Mouse (Mus musculus) forebrain, embryonic 11.5 days (tissue): ENCODE results near the gene Lin28b. TPM values are rescaled to one million over a fixed set of nuclear protein-coding genes. Genes with fewer than 3 reads are reported as not detected.

ENCODE experiments used
- ATAC-seq: fragments of 200-750 bp; cut with Nextera tagmentation; replicated peaks from 2 replicates; pipeline ENCODE4 v1.8.0; 2017; ENCODE audit warnings: moderate TSS enrichment; ENCODE audit not compliant: low FRiP score
- DNase-seq: peaks from one replicate; pipeline ENCODE4 v3.0.0-alpha.2; 2017; ENCODE audit warnings: low spot score
- H3K27ac ChIP-seq: fragments of 300-500 bp; sonication (generic); 2 replicates; pipeline ENCODE4 v1.5.1; 2014; ENCODE audit warnings: low read depth, low read length
- H3K27me3 ChIP-seq: fragments of 300-500 bp; sonication (generic); 2 replicates; pipeline ENCODE4 v1.6.1; 2014; ENCODE audit warnings: mild to moderate bottlenecking, low read length, mixed read lengths; ENCODE audit not compliant: control insufficient read depth, insufficient read depth
- H3K36me3 ChIP-seq: fragments of 300-500 bp; sonication (generic); 2 replicates; pipeline ENCODE4 v1.6.1; 2014; ENCODE audit warnings: mild to moderate bottlenecking, low read length, moderate library complexity, mixed read lengths; ENCODE audit not compliant: control insufficient read depth, insufficient read depth
- H3K4me1 ChIP-seq: fragments of 300-500 bp; sonication (generic); replicated peaks from 2 replicates; pipeline ENCODE4 v1.6.1; 2014; ENCODE audit warnings: low read length, mixed read lengths; ENCODE audit not compliant: control insufficient read depth, insufficient read depth
- H3K4me2 ChIP-seq: fragments of 300-500 bp; sonication (generic); 2 replicates; pipeline ENCODE4 v1.6.1; 2014; ENCODE audit warnings: low read depth, mild to moderate bottlenecking, low read length, moderate library complexity, mixed read lengths; ENCODE audit not compliant: severe bottlenecking
- H3K4me3 ChIP-seq: fragments of 300-500 bp; sonication (generic); 2 replicates; pipeline ENCODE4 v1.5.1; 2014; ENCODE audit warnings: low read depth, low read length
- H3K9ac ChIP-seq: fragments of 300-500 bp; sonication (generic); 2 replicates; pipeline ENCODE4 v1.6.1; 2014; ENCODE audit warnings: low read length
- H3K9me3 ChIP-seq: fragments of 300-500 bp; sonication (generic); 2 replicates; pipeline ENCODE4 v1.6.1; 2016; ENCODE audit warnings: low read length, mixed read lengths; ENCODE audit not compliant: control insufficient read depth
- WGBS: fragments of 180-500 bp; shearing (Covaris S2); extraction: QIAGEN DNeasy Blood & Tissue Kit; methylation state at CpG from one replicate; pipeline ENCODE4 v1.1.7; 2014; 5-methylcytosine and 5-hydroxymethylcytosine counted together
- polyA plus RNA-seq: library from polyadenylated mRNA; unstranded; fragments of >200 nt; fragmentation: Nextera tagmentation; extraction: Ambion mirVana; gene quantifications from 2 replicates; pipeline ENCODE4 v1.2.1, GENCODE M21; 2014

The Lin28b gene
- polyA plus RNA-seq, 1 experiment from 2014 or later = 27.6 TPM

DNA sequence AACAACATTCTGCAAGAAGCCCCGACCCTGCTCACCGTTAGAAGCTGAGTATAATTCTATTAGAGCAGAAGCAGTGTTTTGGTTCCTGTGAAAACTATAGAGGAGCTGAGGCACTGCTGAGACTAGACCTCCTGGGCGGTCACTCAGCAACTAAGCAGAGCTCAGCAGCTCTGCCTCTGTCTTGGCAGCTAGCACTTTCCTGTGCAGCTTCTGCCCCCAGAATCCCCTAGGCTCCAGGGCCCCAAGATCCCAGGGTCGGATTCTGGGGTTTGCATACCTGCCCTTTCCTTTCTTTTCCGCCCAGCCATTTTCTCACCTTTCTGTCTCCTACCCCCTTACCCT, 13.1 kb downstream of the Lin28b start:
- no peaks in the 10 kb centered on the region for H3K9me3 ChIP-seq
- WGBS = 2% methylated on average over 5 of the region's 5 CpGs
- peak overlapping the region; percentile 53; the same call in 1 of the 2 replicates for H3K4me2 ChIP-seq
- peak overlapping the region; percentile 60; the same call in 1 of the 2 replicates for H3K9ac ChIP-seq
- 0 out of 2 replicates have a peak overlapping the region, but pooled peaks have one; percentile 29 for H3K4me3 ChIP-seq
- peaks cover 15% of the 10 kb centered on the region; the same call in 1 of the 2 replicates for H3K4me1 ChIP-seq
- DNase-seq (peak; percentile 57), ATAC-seq (no peak)
- no peaks in the 10 kb centered on the region for H3K36me3 ChIP-seq
- no peaks in the 10 kb centered on the region for H3K27me3 ChIP-seq
- 0 out of 2 replicates have a peak overlapping the region, but pooled peaks have one; percentile 41 for H3K27ac ChIP-seq

- 7% methylated on average over 6 of the region's 6 CpGs for WGBS
- 0 out of 2 replicates have a peak overlapping the region, but pooled peaks have one; percentile 41 for H3K27ac ChIP-seq
- H3K4me2 ChIP-seq = peak overlapping the region; percentile 53; the same call in 1 of the 2 replicates
- H3K4me3 ChIP-seq = no peak overlapping the region
- H3K4me1 ChIP-seq = peaks cover 15% of the 10 kb centered on the region; the same call in 1 of the 2 replicates
- H3K27me3 ChIP-seq = no peaks in the 10 kb centered on the region
- no peaks in the 10 kb centered on the region for H3K9me3 ChIP-seq
- H3K9ac ChIP-seq = peak overlapping the region; percentile 60; the same call in 1 of the 2 replicates
- no peak for DNase-seq
- no peak for ATAC-seq
- no peaks in the 10 kb centered on the region for H3K36me3 ChIP-seq
Observed at GRCm38 (mm10) chr10:45472431-45473142, 13.6 kb downstream of the Lin28b start.

DNA sequence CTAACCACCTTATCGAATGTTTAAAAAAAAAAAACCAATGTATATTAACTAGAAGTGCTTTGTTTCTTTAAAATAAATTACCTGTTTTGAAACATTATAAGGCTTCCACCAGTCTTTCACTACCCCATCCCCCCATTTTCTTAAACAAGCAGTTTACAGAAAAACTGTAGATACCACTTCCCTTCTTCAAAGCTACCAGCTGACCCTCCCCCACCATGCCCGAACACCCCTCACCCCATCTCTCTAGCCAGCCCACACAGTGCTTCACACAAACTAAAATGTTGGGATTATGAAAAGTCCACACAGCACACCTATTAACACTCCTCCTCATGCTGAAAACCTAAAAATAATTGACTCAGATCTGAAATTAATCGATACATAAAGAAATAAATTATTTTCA, 14.9 kb downstream of the Lin28b start:
- peak overlapping the region; percentile 19 for H3K4me3 ChIP-seq
- H3K9ac ChIP-seq = no peak overlapping the region
- DNase-seq (no peak), ATAC-seq (no peak)
- no peaks in the 10 kb centered on the region for H3K9me3 ChIP-seq
- H3K27ac ChIP-seq = no peak overlapping the region
- no peaks in the 10 kb centered on the region for H3K27me3 ChIP-seq
- H3K4me2 ChIP-seq = peak overlapping the region; percentile 50
- no peaks in the 10 kb centered on the region for H3K36me3 ChIP-seq
- H3K4me1 ChIP-seq = peaks cover 15% of the 10 kb centered on the region; the same call in 1 of the 2 replicates
- WGBS = 11% methylated on average over 3 of the region's 3 CpGs

DNA sequence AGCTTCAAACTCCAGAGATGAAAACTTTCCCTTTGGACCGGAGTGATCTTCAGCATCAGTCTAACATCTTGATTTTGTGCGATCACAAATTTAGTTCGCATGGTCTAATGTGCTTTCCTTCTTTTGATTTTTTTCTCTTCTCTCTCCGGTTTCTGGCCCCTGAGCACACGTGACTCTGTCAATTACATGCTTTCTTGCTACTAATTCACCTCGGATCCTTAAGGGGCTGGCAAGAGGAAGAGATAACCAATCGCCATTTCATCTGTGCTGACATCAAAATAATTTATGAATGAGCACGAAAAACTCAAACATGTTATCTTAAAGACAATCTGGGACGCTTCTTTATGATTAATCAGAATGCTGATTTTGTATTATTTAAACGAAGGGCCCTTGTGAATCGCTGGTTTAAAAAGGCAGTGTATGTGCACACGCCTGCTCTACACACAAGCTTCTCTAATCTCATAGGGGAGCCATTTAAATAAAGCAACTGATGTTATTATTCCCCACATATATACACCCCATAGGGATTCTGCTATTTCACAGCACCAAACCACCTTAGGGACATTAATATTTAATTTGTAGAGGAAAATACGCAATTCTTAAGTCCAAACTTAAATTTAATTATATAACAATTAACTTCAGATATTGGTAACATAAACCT, 16.0 kb downstream of the Lin28b start:
- peak overlapping the region; percentile 57 for H3K4me3 ChIP-seq
- peak overlapping the region; percentile 50 for H3K4me2 ChIP-seq
- H3K27me3 ChIP-seq = no peaks in the 10 kb centered on the region
- H3K36me3 ChIP-seq = no peaks in the 10 kb centered on the region
- ATAC-seq (peak; percentile 57), DNase-seq (no peak)
- H3K9me3 ChIP-seq = no peaks in the 10 kb centered on the region
- WGBS = 2% methylated on average over 13 of the region's 13 CpGs
- peak overlapping the region; percentile 80 for H3K27ac ChIP-seq
- peaks cover 15% of the 10 kb centered on the region; the same call in 1 of the 2 replicates for H3K4me1 ChIP-seq
- peak overlapping the region; percentile 80 for H3K9ac ChIP-seq

DNA sequence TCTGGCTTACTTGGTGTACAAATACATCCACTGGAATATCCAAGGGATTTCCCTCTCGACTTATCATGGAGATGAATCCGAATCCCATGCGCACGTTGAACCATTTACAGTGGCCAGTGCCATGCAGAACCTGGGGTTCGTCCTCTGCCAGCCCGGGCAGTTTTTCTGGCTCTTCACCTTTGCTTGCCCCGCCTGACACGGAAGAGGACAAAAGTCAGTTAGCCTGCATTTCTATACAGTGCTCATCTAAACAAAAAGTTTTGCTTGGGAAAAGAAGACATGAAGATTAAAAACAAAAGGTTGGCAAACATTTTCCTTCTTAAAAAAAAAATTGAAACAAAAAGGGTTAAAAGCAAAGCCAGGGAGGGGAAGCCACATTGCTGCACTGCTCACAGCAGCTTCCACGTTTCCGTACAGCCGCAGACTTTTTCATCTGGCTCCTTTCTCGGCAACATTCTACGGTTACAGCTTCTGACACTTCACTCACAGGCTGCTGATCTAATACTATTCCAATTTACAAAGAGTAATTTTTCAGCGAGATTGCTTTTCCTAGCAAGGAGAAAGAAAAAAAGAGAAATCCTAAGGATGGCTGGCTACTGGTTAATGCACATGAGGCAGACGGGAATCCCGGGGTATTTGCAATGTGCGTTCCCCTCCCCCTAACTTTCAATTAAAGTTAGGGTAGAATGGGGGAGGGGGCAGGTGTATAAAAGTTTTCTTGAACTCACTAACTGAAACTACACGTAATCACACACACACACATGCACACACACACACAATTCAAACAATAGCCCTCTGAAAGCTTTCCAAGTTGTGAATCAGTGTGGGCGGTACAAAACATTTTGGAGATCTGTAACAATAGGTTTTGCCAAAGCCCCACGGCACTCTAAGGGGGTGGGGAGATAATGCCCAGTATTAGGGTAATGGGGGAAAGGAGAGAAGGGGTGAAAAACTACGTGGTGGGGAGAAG, 16.9 kb downstream of the Lin28b start:
- WGBS = 1% methylated on average over 21 of the region's 21 CpGs
- no peaks in the 10 kb centered on the region for H3K27me3 ChIP-seq
- ATAC-seq = peak; percentile 65
- H3K9me3 ChIP-seq = no peaks in the 10 kb centered on the region
- H3K4me1 ChIP-seq = peaks cover 13% of the 10 kb centered on the region; the same call in 1 of the 2 replicates
- peak overlapping the region; percentile 50 for H3K4me2 ChIP-seq
- DNase-seq = peak; percentile 55
- peak overlapping the region; percentile 57 for H3K4me3 ChIP-seq
- H3K36me3 ChIP-seq = no peaks in the 10 kb centered on the region
- H3K9ac ChIP-seq = peak overlapping the region; percentile 80
- H3K27ac ChIP-seq = peak overlapping the region; percentile 80

- no peak overlapping the region for H3K27ac ChIP-seq
- no peaks in the 10 kb centered on the region for H3K9me3 ChIP-seq
- no peak overlapping the region for H3K9ac ChIP-seq
- ATAC-seq (no peak), DNase-seq (no peak)
- peak overlapping the region; percentile 57 for H3K4me3 ChIP-seq
- H3K4me1 ChIP-seq = peaks cover 11% of the 10 kb centered on the region; the same call in 1 of the 2 replicates
- no peaks in the 10 kb centered on the region for H3K36me3 ChIP-seq
- H3K27me3 ChIP-seq = no peaks in the 10 kb centered on the region
- peak overlapping the region; percentile 50 for H3K4me2 ChIP-seq
- 41% methylated on average over 4 of the region's 4 CpGs for WGBS
Observed at GRCm38 (mm10) chr10:45468180-45468915, 17.8 kb downstream of the Lin28b start.

- Histone ChIP-seq H3K4me3 (no peak overlapping the region), H3K36me3 (no peaks in the 10 kb centered on the region), H3K4me1 (no peaks in the 10 kb centered on the region), H3K9ac (no peak overlapping the region), H3K4me2 (no peak overlapping the region), H3K9me3 (no peaks in the 10 kb centered on the region), H3K27me3 (no peaks in the 10 kb centered on the region), H3K27ac (no peak overlapping the region)
- DNase-seq (no peak), ATAC-seq (no peak)
- WGBS = 17% methylated on average over 2 of the region's 2 CpGs
Observed at GRCm38 (mm10) chr10:45458637-45459036, 27.6 kb downstream of the Lin28b start.
